Mouse (Mus musculus) stomach, embryonic 15.5 days (tissue): ENCODE data around the gene Gimap8. TPM values are rescaled to one million over a fixed set of nuclear protein-coding genes. Genes with fewer than 3 reads are reported as not detected.

Experiments
- ATAC-seq: fragments of 200-750 bp; cut with Nextera tagmentation; 2 replicates; pipeline ENCODE4 v1.8.0; 2017; ENCODE audit warnings: low read depth, moderate number of reproducible peaks, moderate TSS enrichment; ENCODE audit not compliant: insufficient read depth, low FRiP score
- H3K27ac ChIP-seq: fragments of 300-500 bp; sonication (generic); 2 replicates; pipeline ENCODE4 v1.5.1; 2015; ENCODE audit warnings: mild to moderate bottlenecking, inconsistent platforms
- H3K27me3 ChIP-seq: fragments of 300-500 bp; sonication (generic); replicated peaks from 2 replicates; pipeline ENCODE4 v1.6.1; 2015; ENCODE audit warnings: inconsistent platforms
- H3K36me3 ChIP-seq: fragments of 300-500 bp; sonication (generic); 2 replicates; pipeline ENCODE4 v1.6.1; 2015; ENCODE audit warnings: inconsistent platforms
- H3K4me1 ChIP-seq: fragments of 300-500 bp; sonication (generic); 2 replicates; pipeline ENCODE4 v1.6.1; 2015; ENCODE audit warnings: inconsistent platforms
- H3K4me2 ChIP-seq: fragments of 300-500 bp; sonication (generic); 2 replicates; pipeline ENCODE4 v1.6.1; 2015; ENCODE audit warnings: mild to moderate bottlenecking, inconsistent platforms
- H3K4me3 ChIP-seq: fragments of 300-500 bp; sonication (generic); replicated peaks from 2 replicates; pipeline ENCODE4 v1.5.1; 2015; ENCODE audit warnings: inconsistent platforms
- H3K9ac ChIP-seq: fragments of 300-500 bp; sonication (generic); 2 replicates; pipeline ENCODE4 v1.6.1; 2015; ENCODE audit warnings: inconsistent platforms
- H3K9me3 ChIP-seq: fragments of 300-500 bp; sonication (generic); 2 replicates; pipeline ENCODE4 v1.6.1; 2016; ENCODE audit warnings: inconsistent platforms
- WGBS: fragments of 180-500 bp; shearing (Covaris S2); methylation state at CpG from one replicate; pipeline ENCODE4 v1.1.7; 2015; 5-methylcytosine and 5-hydroxymethylcytosine counted together
- polyA plus RNA-seq: library from polyadenylated mRNA; unstranded; fragments of >200 nt; fragmentation: Nextera tagmentation; extraction: Ambion mirVana; gene quantifications from 2 replicates; pipeline ENCODE4 v1.2.1, GENCODE M21; 2015

Gene Gimap8
- polyA plus RNA-seq, 1 experiment from 2014 or later: 1.5 TPM

- Histone ChIP-seq H3K27ac (no peak overlapping the region), H3K4me3 (no peak overlapping the region), H3K27me3 (peaks cover 16% of the 10 kb centered on the region; the same call in 1 of the 2 replicates), H3K4me2 (no peak overlapping the region), H3K4me1 (peaks cover 9% of the 10 kb centered on the region; the same call in 1 of the 2 replicates), H3K9me3 (no peaks in the 10 kb centered on the region), H3K9ac (no peak overlapping the region), H3K36me3 (peaks cover 14% of the 10 kb centered on the region; the same call in 1 of the 2 replicates)
- 43% methylated on average over 1 of the region's 1 CpGs for WGBS
- no peak for ATAC-seq
Measured at GRCm38 (mm10) chr6:48623460-48623859, 23.6 kb upstream of the Gimap8 start.

- no peaks in the 10 kb centered on the region for H3K9me3 ChIP-seq
- H3K27me3 ChIP-seq: peaks cover 27% of the 10 kb centered on the region
- H3K36me3 ChIP-seq: no peaks in the 10 kb centered on the region
- 37% methylated on average over 8 of the region's 8 CpGs for WGBS
- H3K4me2 ChIP-seq: peak within 1 kb of the TSS; percentile 89
- peak within 1 kb of the TSS; percentile 47 for H3K4me3 ChIP-seq
- H3K27ac ChIP-seq: no peak within 1 kb of the TSS
- no peak for ATAC-seq
- H3K4me1 ChIP-seq: peaks cover 19% of the 10 kb centered on the region
- peak within 1 kb of the TSS; percentile 45; the same call in 1 of the 2 replicates for H3K9ac ChIP-seq
Measured at GRCm38 (mm10) chr6:48626464-48626863, 20.6 kb upstream of the Gimap8 start, which contains the start of gene AI854703. AI854703 (plus strand) TSS chr6:48626764.

- no peaks in the 10 kb centered on the region for H3K36me3 ChIP-seq
- under 1% methylated on average over 32 of the region's 32 CpGs for WGBS
- H3K4me3 ChIP-seq: peak overlapping the region; percentile 47
- H3K27me3 ChIP-seq: peaks cover 27% of the 10 kb centered on the region
- no peaks in the 10 kb centered on the region for H3K9me3 ChIP-seq
- no peak overlapping the region for H3K27ac ChIP-seq
- peak overlapping the region; percentile 89 for H3K4me2 ChIP-seq
- peak overlapping the region; percentile 45; the same call in 1 of the 2 replicates for H3K9ac ChIP-seq
- peaks cover 19% of the 10 kb centered on the region for H3K4me1 ChIP-seq
- no peak for ATAC-seq
Measured at GRCm38 (mm10) chr6:48626984-48627383, 20.1 kb upstream of the Gimap8 start.

- ATAC-seq: no peak
- no peak overlapping the region for H3K9ac ChIP-seq
Measured at GRCm38 (mm10) chr6:48627511-48627924, 19.5 kb upstream of the Gimap8 start.

GRCm38 (mm10) chr6:48628377-48628776 lies 18.7 kb upstream of the Gimap8 start:
- Histone ChIP-seq H3K4me1 (peaks cover 19% of the 10 kb centered on the region), H3K9me3 (no peaks in the 10 kb centered on the region), H3K4me3 (no peak overlapping the region), H3K36me3 (no peaks in the 10 kb centered on the region), H3K4me2 (no peak overlapping the region), H3K27me3 (peaks cover 27% of the 10 kb centered on the region), H3K9ac (no peak overlapping the region), H3K27ac (no peak overlapping the region)
- WGBS: 67% methylated on average over 3 of the region's 3 CpGs
- ATAC-seq: no peak

More at GRCm38 (mm10) chr6:48627511-48627924, 19.5 kb upstream of the Gimap8 start:
- Histone ChIP-seq H3K27me3 (peaks cover 27% of the 10 kb centered on the region), H3K9me3 (no peaks in the 10 kb centered on the region), H3K4me3 (peak overlapping the region; percentile 47), H3K36me3 (no peaks in the 10 kb centered on the region), H3K4me1 (peaks cover 19% of the 10 kb centered on the region), H3K4me2 (peak overlapping the region; percentile 89), H3K27ac (no peak overlapping the region)
- WGBS: 8% methylated on average over 7 of the region's 7 CpGs

- Histone ChIP-seq H3K4me3 (peak overlapping the region; percentile 43), H3K36me3 (no peaks in the 10 kb centered on the region), H3K9ac (peak overlapping the region; percentile 19; the same call in 1 of the 2 replicates), H3K27me3 (peaks cover 27% of the 10 kb centered on the region), H3K4me2 (peak overlapping the region; percentile 92), H3K4me1 (peaks cover 19% of the 10 kb centered on the region), H3K27ac (no peak overlapping the region), H3K9me3 (no peaks in the 10 kb centered on the region)
- no peak for ATAC-seq
- 7% methylated on average over 54 of the region's 54 CpGs for WGBS
Measured at GRCm38 (mm10) chr6:48628808-48629660, 18.0 kb upstream of the Gimap8 start.

- peaks cover 27% of the 10 kb centered on the region for H3K27me3 ChIP-seq
- H3K4me2 ChIP-seq: peak overlapping the region; percentile 92
- peaks cover 19% of the 10 kb centered on the region for H3K4me1 ChIP-seq
- H3K4me3 ChIP-seq: peak overlapping the region; percentile 43
- 0 out of 2 replicates have a peak, but pooled peaks have one; percentile 9 for ATAC-seq
- no peaks in the 10 kb centered on the region for H3K36me3 ChIP-seq
- peak overlapping the region; percentile 19; the same call in 1 of the 2 replicates for H3K9ac ChIP-seq
- H3K27ac ChIP-seq: no peak overlapping the region
- no peaks in the 10 kb centered on the region for H3K9me3 ChIP-seq
- 15% methylated on average over 13 of the region's 13 CpGs for WGBS
Measured at GRCm38 (mm10) chr6:48629661-48630034, 17.4 kb upstream of the Gimap8 start.

- H3K4me2 ChIP-seq: no peak overlapping the region
- WGBS: 77% methylated on average over 8 of the region's 8 CpGs
- H3K9ac ChIP-seq: no peak overlapping the region
- H3K4me1 ChIP-seq: peaks cover 19% of the 10 kb centered on the region
- H3K27ac ChIP-seq: no peak overlapping the region
- no peaks in the 10 kb centered on the region for H3K36me3 ChIP-seq
- no peaks in the 10 kb centered on the region for H3K9me3 ChIP-seq
- no peak for ATAC-seq
- no peak overlapping the region for H3K4me3 ChIP-seq
- H3K27me3 ChIP-seq: peaks cover 27% of the 10 kb centered on the region
Measured at GRCm38 (mm10) chr6:48630831-48631230, 16.2 kb upstream of the Gimap8 start.

- Histone ChIP-seq H3K27me3 (no peaks in the 10 kb centered on the region), H3K9me3 (no peaks in the 10 kb centered on the region), H3K4me3 (no peak overlapping the region), H3K9ac (no peak overlapping the region), H3K4me1 (0 out of 2 replicates have a peak, but pooled peaks cover 3% of the 10 kb centered on the region), H3K36me3 (no peaks in the 10 kb centered on the region), H3K27ac (no peak overlapping the region), H3K4me2 (no peak overlapping the region)
- no peak for ATAC-seq
- 78% methylated on average over 2 of the region's 2 CpGs for WGBS
Measured at GRCm38 (mm10) chr6:48635105-48635504, 11.9 kb upstream of the Gimap8 start.

- Histone ChIP-seq H3K36me3 (no peaks in the 10 kb centered on the region), H3K9ac (no peak overlapping the region), H3K9me3 (no peaks in the 10 kb centered on the region), H3K4me1 (0 out of 2 replicates have a peak, but pooled peaks cover 3% of the 10 kb centered on the region), H3K27me3 (no peaks in the 10 kb centered on the region), H3K4me2 (no peak overlapping the region), H3K4me3 (no peak overlapping the region), H3K27ac (no peak overlapping the region)
- no peak for ATAC-seq
- 64% methylated on average over 6 of the region's 6 CpGs for WGBS
Measured at GRCm38 (mm10) chr6:48636515-48636914, 10.5 kb upstream of the Gimap8 start.

- H3K27me3 ChIP-seq: no peaks in the 10 kb centered on the region
- no peak overlapping the region for H3K27ac ChIP-seq
- no peak overlapping the region for H3K4me2 ChIP-seq
- H3K9ac ChIP-seq: no peak overlapping the region
- WGBS: 71% methylated on average over 6 of the region's 6 CpGs
- no peaks in the 10 kb centered on the region for H3K36me3 ChIP-seq
- H3K4me3 ChIP-seq: no peak overlapping the region
- H3K9me3 ChIP-seq: no peaks in the 10 kb centered on the region
- no peak for ATAC-seq
- H3K4me1 ChIP-seq: 0 out of 2 replicates have a peak, but pooled peaks cover 3% of the 10 kb centered on the region
Measured at GRCm38 (mm10) chr6:48637811-48638500, 9.1 kb upstream of the Gimap8 start.

- no peak overlapping the region for H3K4me3 ChIP-seq
Measured at GRCm38 (mm10) chr6:48638553-48638952, 8.5 kb upstream of the Gimap8 start.

More at GRCm38 (mm10) chr6:48638553-48638952, 8.5 kb upstream of the Gimap8 start:
- no peaks in the 10 kb centered on the region for H3K27me3 ChIP-seq
- H3K27ac ChIP-seq: no peak overlapping the region
- H3K9ac ChIP-seq: no peak overlapping the region
- H3K4me2 ChIP-seq: no peak overlapping the region
- WGBS: 55% methylated on average over 2 of the region's 2 CpGs
- H3K4me1 ChIP-seq: 0 out of 2 replicates have a peak, but pooled peaks cover 3% of the 10 kb centered on the region
- H3K36me3 ChIP-seq: no peaks in the 10 kb centered on the region
- H3K9me3 ChIP-seq: no peaks in the 10 kb centered on the region
- ATAC-seq: no peak
